Mouse (Mus musculus) gastrocnemius, postnatal 36 days (tissue): ENCODE results near the gene Otulin. TPM values are rescaled to one million over a fixed set of nuclear protein-coding genes. Genes with fewer than 3 reads are reported as not detected.
A peak's percentile ranks its signal among the peaks of the same experiment; 100 is the strongest.

Experiments used
- DNase-seq, 2 experiments: peaks; one replicate each; pipeline ENCODE4 v3.0.0; 2022
- intact Hi-C: fragments of 180-260 bp; cut with DNase I; formaldehyde crosslinking; loops from one replicate; pipeline ENCODE4 v1.15.1; 2025
- total RNA-seq, 2 experiments: library from RNA; stranded (reverse); gene quantifications; 2 replicates each; pipeline ENCODE4 v1.2.3; 2021

Gene Otulin
- total RNA-seq, 2 experiments from 2014 or later: 17.7 to 20.7 TPM

GRCm38 (mm10) chr15:27659592-27660244 lies 29.2 kb upstream of the Otulin start:
- intact Hi-C loops: loop anchor here (10.0 kb wide), 1 partner anchor 195 kb away; no protein-coding TSS in a partner anchor
- peak; percentile 80 to 83 for DNase-seq

- no peak for DNase-seq
- intact Hi-C loops: no loop called here
Observed at GRCm38 (mm10) chr15:27659143-27659542, 28.6 kb upstream of the Otulin start.

GRCm38 (mm10) chr15:27658356-27658755 lies 27.9 kb upstream of the Otulin start:
- intact Hi-C loops: no loop called here
- DNase-seq: no peak

GRCm38 (mm10) chr15:27657866-27658265 lies 27.4 kb upstream of the Otulin start:
- DNase-seq: no peak
- intact Hi-C loops: no loop called here

GRCm38 (mm10) chr15:27656626-27657025 lies 26.1 kb upstream of the Otulin start:
- DNase-seq: no peak
- intact Hi-C loops: no loop called here

- intact Hi-C loops: no loop called here
- no peak for DNase-seq
Observed at GRCm38 (mm10) chr15:27655015-27655414, 24.5 kb upstream of the Otulin start.

GRCm38 (mm10) chr15:27647686-27648085 lies 17.2 kb upstream of the Otulin start:
- DNase-seq: no peak
- intact Hi-C loops: no loop called here

- no peak for DNase-seq
- intact Hi-C loops: no loop called here
Observed at GRCm38 (mm10) chr15:27646665-27647064, 16.2 kb upstream of the Otulin start.

GRCm38 (mm10) chr15:27645250-27645649 lies 14.8 kb upstream of the Otulin start:
- no peak for DNase-seq
- intact Hi-C loops: loop anchor here (2.0 kb wide), 1 partner anchor 326 kb away; no protein-coding TSS in a partner anchor

- intact Hi-C loops: loop anchor here (2.0 kb wide), 1 partner anchor 318 kb away; no protein-coding TSS in a partner anchor
Observed at GRCm38 (mm10) chr15:27642895-27643294, 12.4 kb upstream of the Otulin start.

GRCm38 (mm10) chr15:27641171-27641570 lies 10.7 kb upstream of the Otulin start:
- intact Hi-C loops: no loop called here
- DNase-seq: no peak

More at GRCm38 (mm10) chr15:27642895-27643294, 12.4 kb upstream of the Otulin start:
- DNase-seq: peak in 1 of 2 experiments; percentile 40

GRCm38 (mm10) chr15:27633941-27634900 lies 3.7 kb upstream of the Otulin start:
- DNase-seq: no peak

GRCm38 (mm10) chr15:27629800-27630600 lies 493 bp downstream of the Otulin start:
- no peak for DNase-seq
- intact Hi-C loops: no loop called here

More at GRCm38 (mm10) chr15:27633941-27634900, 3.7 kb upstream of the Otulin start:
- intact Hi-C loops: no loop called here

- intact Hi-C loops: no loop called here
- DNase-seq: no peak
Observed at GRCm38 (mm10) chr15:27629046-27629445, 1.4 kb downstream of the Otulin start.

GRCm38 (mm10) chr15:27627794-27628193 lies 2.7 kb downstream of the Otulin start:
- intact Hi-C loops: no loop called here
- no peak for DNase-seq

GRCm38 (mm10) chr15:27626314-27626713 lies 4.2 kb downstream of the Otulin start:
- intact Hi-C loops: no loop called here
- no peak for DNase-seq

- intact Hi-C loops: no loop called here
Observed at GRCm38 (mm10) chr15:27625890-27626255, 4.6 kb downstream of the Otulin start.

GRCm38 (mm10) chr15:27625014-27625889 lies 5.2 kb downstream of the Otulin start:
- DNase-seq: no peak
- intact Hi-C loops: no loop called here

More at GRCm38 (mm10) chr15:27625890-27626255, 4.6 kb downstream of the Otulin start:
- DNase-seq: no peak

- DNase-seq: no peak
- intact Hi-C loops: no loop called here
Observed at GRCm38 (mm10) chr15:27623286-27623685, 7.2 kb downstream of the Otulin start.
